Mouse (Mus musculus) ES-Bruce4 (cell line): ENCODE measurements around the gene Gm45713.

Source experiments
- CTCF ChIP-seq: IDR thresholded peaks from one replicate; pipeline ENCODE4 v1.8.1; 2011; ENCODE audit warnings: low read depth, low read length
- EP300 ChIP-seq: IDR thresholded peaks from 2 replicates; pipeline ENCODE4 v1.6.1; 2011; ENCODE audit warnings: low read depth, low read length; ENCODE audit not compliant: insufficient read depth
- POLR2A ChIP-seq: IDR thresholded peaks from one replicate; pipeline ENCODE4 v1.8.1; 2011; ENCODE audit warnings: low read length; ENCODE audit not compliant: insufficient read depth

DNA sequence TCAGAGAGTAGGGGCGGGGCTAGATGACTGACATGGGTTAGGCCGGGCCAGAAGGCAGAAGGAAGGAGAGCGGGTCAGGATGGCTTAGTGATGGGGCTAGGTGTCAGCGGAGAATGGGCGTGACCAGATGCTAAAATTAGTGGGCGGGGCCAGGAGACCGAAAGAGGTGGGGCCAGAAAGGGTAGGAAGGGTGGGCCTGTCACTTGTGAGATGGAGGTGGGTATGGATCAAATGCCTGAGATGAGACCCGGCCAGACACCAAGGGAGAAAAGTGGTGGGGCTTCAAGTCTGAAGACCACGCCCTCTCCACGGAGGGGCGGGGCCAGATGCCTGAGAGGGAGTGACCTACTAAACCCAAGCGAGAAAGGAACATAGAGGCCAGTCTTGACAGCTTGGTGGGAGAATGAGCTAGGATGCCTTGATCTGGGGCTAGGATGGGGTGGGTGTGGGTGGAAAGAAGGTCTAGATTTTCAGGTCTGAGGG is 1.4 kb downstream of the Gm45713 start:
- TF ChIP-seq EP300 (no peak), CTCF (no peak), POLR2A (no peak)
